Mouse (Mus musculus): ENCODE measurements around the gene Eapp.
"Not testable (repeated sequence)": the region's sequence is repeated elsewhere in the genome, so short reads cannot be mapped to it uniquely, and the experiment has no call there.

The Eapp gene

DNA sequence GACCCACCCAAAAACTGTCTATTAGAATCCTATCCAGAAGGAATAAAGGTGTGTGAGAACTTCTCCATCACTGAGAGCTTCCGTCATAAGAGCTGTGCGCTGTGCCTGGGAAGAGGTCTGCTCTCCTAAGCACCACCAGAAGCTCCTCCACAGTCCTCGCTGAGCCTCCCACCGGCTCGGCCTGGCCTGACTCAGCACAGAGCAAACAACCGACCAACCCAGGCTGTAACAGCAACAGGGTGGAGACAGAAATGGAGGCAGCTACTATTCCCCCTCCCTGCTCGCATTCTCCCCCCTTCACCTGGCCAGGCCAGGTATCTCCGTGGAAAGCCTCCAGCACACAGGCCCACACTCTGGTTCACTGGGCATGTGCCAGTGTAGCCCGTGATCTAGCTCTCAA lies 19.0 kb downstream of the Eapp start:
- no peak for DNase-seq

DNA sequence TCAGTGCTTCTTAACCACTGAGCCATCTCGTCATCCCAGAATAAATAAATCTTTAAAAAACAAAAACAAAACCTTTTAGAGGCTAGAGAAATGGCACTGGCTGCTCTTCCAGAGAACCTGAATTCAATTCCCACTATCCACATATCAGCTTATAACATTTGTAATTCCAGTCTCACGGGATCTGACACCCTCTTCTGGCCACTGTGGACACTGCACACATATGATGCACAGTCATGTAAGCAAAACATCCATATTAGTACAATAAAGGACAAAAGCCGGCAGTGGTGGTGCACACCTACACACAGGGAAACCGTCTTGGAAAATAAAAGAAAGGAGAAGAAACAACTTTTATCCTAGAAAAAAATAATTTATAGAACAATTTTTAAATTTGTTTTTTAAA lies 20.3 kb downstream of the Eapp start:
- DNase-seq, result no peak

DNA sequence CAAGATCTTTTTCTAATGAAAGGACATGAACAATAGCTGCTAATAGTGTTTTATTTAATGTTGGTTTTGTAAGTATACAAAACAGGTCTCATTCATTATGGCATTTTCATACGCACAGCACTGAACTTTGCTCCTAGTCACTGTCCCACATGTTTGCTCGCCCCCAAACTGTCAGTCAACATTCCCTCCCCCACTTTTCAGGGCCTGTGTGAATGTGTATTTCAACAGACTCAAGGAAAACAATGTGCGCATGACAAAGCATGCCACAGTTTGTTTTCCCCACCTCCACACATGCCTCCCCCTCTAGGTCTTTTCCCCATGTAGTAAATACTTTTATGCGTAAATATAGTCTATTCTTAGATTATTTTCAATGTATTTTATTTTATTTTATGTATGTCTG lies 24.4 kb downstream of the Eapp start:
- DNase-seq, result no peak

DNA sequence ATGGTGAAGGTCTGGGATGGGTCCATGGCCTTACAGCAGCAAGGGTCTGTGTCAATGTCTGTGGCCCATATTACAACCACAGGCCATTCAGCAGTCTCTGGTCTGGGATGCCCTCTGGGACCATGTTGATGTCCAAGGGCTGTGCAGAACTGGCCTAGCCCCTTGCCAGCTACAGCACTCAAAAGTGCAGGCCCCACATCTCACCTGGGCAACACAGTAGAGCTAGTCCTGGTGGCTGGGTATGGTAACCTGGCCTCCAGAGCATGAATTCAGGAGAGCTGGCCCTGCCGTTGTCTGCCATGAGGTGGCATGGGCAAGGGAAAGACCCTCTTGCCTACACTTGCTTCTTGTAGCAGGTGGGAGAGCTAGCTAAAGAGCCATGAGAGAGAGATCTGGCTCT lies 27.6 kb downstream of the Eapp start:
- DNase-seq, result no peak

DNA sequence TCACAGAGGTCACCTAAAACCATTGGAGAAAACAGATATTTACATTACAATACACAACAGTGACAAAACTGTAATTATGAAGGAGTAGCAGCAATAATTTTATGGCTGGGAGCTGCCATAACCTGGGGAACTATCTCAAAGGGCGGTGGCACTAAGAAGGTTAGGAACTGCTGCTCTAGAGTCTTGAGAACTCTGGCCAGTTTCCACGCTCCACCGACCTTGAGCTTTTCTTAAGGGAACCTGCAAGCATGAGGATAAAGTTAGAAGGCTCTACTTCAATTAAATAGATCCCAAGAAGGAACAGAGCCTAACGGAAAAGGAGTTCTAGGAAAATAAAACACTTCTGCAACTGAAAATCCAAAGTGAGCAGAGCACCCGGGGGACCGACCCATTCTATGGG lies 30.2 kb downstream of the Eapp start:
- no peak for DNase-seq

DNA sequence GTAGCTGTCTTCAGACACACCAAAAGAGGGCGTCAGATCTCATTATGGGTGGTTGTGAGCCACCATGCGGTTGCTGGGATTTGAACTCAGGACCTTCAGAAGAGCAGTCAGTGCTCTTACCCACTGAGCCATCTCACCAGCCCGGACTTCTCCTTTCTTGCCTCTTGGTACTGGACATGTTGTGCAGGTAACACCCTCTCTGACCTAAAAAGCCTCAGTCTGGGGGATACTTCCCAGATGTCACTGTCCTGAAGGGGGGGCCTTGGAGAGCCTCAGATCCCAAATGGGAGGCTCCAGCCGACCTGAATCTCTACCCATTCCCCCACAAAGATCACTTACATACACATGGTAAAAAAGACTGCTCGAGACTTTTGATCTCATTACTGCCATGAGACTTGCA lies 34.2 kb downstream of the Eapp start:
- not testable (repeated sequence) for DNase-seq

DNA sequence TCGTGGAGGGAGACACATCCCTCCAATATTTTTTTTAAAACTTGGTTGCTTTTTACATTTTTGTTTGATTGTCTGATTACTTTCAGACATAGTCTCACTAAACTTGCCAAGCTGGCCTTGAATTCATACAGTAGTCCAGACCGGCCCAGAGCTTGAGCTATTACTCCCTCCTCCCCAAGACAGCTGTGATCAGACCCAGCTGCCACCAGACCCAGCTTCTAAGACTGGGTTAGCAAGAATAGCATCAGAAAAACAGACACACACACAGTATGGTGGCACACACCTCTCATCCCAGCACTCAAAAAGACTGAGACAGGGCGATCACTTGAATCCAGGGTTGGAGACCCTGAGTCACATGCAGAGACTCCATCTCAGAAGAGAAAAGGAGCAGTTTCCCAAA lies 35.8 kb downstream of the Eapp start:
- DNase-seq, result no peak

DNA sequence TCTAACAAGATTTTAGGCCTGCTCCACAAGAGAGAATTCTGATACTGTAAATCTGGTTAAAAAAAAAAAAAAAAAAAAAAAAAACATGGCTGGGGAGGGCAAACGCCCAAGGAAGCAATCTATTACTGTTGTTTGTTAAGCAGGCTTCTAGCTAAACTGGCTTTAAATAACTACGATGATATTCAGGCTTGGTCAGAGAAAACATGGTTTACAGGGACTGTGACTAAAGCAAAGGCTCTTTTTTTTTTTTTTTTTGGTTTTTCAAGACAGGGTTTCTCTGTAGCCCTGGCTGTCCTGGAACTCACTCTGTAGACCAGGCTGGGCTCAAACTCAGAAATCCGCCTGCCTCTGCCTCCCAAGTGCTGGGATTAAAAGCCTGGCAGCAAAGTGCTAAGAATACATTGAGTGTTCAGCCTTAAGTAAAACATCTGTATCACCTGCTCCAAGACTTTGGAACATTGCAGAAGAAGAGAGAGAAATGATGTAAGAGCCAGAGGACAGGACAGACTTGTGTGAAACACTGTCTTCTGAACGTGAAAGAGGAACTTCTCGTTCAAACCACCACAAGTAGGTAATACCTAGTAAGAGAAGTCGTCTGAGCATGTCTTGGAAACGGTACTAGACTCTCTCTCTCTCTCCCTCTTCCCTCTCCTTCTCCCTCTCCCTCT lies 37.1 kb downstream of the Eapp start:
- DNase-seq, result no peak

DNA sequence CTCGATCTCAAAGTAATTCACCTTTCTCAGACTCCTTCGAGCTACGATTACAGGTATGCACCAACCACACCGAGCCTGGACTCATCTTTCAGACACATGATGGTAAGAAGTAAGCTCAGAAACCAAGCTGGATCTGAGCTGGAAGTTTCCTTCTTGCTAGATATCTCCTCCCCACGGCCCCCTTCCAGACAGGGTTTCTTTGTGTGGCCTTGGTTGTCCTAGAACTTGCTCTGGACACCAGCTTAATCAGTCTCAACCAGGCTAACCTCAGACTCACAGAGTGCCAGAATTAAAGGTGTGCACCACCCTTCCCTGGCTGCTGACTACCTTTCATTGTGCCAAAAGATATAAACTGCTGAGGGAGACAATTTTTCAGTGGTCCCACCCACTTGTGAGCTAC lies 37.7 kb downstream of the Eapp start:
- DNase-seq, result no peak

DNA sequence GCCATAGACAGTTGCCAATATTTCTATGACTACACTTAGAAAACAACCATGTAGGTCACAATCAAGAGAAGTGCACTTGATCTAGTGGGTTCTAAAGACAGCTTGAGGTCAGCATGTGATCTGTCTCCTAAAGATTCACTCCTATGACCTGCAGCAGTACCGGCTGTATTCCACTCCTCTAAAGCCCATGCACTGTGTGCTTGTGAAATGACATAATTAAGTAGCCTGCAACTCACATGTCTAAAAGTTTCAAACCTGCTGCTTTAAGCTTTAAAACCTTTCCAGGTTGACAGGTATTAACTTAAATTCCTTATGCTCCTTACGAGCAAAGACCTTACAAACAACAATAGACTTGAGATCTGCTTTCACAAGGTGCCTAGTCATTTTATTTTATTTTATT lies 38.5 kb downstream of the Eapp start:
- DNase-seq, result no peak

DNA sequence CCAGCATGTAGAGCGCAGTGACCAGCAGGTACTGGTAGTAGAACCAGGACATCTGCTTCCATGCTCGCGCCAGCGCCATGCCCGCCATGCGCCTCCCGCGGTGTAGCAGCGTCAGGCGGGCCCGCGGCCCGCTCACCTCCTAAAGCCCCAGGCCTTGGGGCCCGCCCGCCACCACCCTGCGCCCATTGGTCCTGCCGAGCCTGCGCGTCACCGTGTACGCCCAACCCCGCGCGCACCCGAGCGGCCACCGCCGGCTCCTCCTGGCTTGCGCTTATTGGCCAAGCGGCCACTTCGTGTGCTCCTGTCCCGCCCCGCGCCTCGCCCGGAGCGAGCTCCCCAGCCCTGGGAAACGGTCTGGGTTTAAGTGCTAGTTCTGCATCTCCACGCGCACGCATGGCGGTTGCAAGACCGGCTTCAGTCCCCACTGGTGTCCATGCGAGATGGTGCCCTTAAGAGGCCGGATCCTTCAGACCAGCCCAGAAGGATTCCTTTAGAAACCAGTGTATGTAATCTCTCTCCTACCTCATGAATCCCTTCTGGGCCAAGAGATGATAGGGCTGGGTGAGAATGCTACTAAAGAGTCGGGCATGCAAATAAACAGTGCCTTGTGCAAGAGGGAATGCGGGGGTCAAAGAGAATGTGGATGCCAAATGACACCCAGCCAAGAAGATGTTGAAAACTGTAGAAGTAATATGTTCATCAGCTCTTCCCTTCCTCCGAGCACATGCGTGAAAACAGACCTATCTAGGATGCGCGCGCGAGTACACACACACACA lies 39.1 kb downstream of the Eapp start, which contains the start of gene Sptssa:
Sptssa (minus strand) TSS at position 178 of the 776 bp plus-strand sequence.
- DNase-seq, result peak; percentile 97 to 98

DNA sequence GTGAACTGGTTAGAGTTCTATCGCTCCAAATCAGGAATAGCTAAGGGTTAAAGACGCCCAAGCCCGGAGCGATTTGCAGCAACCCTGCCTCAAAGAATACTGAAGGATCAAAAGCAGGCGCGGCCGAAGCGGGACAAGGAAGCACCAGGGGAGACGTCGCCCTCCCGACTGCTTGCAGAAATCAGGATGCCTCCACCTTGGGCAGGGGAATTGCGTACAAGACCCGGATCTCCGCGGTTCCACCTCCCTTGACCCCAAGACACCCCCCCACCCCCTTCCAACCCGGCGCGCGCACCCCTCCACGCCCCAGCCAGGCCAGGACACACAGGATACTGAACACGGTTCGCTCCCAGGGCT lies 39.7 kb downstream of the Eapp start:
- no peak for DNase-seq

DNA sequence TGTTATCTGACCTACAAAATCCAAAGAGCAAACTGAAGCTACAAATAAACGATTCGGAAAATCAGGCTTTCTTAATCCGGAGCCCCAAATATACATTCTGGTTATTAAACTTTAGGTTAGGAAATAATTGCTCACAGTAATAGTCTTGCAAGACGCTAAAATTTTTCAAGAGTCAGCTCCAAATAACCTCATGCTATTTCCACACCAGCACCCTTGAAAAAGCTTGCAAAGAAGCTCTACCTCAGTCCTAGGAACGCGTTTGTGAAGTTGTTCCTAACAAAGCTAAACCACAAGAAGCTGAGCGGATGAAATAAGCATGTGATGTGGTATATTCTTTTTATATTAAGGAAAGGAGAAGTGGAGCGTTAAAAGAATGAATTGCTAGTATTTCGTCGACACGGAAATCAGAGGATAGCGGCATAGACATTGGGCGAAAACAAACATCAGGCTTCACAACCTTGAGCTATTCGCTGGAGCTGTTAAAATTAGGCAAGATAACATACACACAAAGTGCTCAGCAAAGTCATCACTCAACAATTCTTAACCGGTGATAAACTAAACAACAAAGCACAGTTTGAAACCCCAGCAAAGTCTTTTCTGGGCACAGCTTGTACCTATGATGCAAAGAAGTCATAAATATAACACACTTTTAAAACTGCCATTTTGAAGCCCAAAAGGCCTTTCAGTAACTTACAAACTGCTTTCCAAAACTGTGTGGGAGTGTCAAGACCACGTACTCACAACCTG lies 40.2 kb downstream of the Eapp start:
- DNase-seq, result no peak

DNA sequence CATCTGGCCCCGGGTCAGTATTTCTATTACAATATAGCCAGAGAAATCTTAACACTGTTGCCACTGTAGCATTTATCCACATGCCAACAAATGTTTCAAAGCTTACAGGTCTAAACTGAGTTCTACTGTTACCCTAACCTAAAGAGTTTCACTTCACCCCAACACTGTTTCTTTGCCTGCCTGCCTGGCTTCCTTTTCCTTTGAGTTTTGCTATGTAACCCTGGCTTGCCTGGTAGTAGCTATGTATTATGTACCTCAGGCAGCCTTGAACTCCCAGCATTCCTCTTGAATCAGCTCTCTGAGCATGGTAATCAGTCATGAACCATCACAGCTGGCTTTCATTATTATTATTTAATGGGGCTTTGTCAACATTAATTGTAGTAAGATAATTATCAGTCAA lies 41.0 kb downstream of the Eapp start:
- no peak for DNase-seq

DNA sequence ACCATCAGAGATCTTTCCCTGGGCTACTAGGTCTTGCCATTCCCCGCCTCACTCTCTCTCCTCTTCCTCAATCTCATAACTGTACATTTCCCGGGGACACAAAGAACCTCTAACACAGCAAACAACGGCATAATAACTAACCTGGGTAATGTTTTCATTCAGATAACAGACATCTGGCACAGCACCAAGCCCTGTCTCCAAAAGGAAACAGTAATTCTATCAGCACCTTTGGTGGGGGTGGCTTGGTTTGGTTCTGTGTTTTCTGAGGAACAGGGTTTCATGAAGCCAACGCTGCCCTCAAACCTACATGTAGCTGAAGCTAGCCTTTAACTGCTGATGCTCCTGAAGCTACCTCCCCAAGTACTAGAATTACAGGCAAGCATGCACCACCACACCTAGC lies 41.6 kb downstream of the Eapp start:
- DNase-seq, result peak in 1 of 2 experiments; percentile 32

DNA sequence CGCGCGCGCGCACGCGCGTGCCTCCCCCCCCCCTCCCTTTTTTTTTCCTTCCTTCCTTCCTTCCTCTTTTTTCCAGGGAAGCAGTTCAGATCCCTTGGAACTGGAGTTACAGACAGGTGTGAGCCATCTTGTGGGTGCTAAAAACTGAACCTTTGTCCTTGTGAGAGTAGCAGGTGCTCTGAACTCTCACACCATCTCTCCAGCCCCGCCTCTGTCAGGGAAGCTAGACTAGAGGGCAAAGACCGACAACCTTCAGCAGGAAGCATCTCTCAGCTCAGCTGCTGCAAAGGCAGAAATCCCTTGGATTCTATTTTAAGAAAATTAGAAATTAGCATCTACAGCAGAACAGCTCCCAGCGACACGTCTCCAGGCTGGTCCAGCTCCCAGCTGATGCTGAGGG lies 43.4 kb downstream of the Eapp start:
- no peak for DNase-seq

DNA sequence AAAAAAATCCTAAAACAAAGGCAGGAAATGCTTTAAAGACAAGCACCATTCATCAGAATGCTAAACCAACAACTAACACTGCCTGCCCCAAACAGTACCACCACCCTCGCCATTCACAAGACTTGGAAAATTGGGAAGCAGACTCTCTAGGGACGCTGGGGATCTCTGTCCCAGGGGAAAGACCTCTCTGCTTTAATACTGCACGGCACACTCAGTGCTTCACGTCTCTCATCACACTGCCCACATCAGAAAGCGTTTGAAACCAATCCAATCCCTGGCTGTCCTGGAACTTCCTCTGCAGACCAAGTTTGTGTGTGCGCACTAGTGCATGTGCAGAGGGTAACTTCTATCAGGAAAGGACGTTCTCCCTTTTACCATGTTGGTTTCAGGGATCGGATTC lies 43.9 kb downstream of the Eapp start:
- no peak for DNase-seq

DNA sequence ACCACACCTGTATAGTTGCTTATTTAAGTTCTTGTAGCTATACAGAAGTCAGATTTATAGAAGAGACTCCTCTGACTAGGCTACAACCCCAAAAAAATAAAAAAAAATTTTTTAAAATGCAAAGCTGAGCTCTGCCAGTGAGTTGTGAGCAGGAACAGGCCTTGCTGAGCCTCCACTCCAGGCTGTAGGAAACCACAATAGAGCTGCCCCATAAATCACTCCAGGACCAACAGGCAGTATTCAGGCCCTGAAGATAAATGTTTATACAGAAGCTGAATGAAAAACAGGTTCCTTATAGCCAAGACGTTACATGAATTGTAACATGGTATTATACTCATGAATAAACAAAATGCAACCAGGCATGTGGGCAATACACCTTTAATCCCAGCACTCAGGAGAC lies 44.5 kb downstream of the Eapp start:
- DNase-seq, result no peak

DNA sequence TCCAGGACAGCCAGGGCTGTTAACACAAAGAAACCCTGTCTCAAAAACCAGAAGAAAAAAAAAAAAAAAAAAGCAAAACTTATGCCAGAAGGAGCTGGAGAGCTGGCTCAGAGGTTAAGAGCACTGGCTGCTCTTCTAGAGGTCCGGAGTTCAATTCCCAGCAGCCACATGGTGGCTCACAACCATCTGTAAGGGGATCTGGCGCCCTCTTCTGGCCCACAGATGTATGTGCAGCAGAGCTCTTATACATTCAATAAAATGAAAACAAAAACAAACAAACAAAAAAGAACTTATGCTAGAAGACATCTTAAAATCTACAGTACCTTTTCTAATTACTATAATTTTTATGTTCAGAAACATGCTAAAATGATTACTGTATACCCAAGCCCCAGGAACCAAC lies 50.8 kb downstream of the Eapp start:
- no peak for DNase-seq

DNA sequence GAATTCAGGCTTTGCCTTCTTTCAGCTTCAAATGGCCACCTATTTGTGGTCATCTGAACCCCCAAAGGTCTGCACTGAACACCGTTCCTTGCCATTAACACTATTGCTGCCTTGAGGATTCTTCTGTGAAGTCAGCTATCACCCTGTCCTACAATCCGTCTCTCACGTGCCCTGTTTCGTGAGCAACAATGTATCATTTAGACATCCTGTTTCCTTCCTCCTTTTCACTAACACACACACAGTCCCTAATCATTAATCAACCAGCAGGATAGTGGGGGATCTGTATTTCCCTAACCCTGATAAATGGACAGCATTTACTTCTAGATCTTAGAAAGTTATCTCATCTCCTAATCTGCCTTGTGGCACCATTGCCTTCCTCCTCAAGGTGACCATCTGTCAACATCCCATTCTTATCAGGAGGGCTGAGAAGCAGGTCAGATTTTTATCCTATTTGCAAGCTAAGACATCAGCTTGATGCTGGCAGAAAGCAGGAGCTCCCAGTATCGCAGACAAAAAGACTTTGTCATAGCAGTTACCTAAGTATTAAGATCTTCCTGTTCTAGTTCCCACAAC lies 52.3 kb downstream of the Eapp start:
- no peak for DNase-seq

DNA sequence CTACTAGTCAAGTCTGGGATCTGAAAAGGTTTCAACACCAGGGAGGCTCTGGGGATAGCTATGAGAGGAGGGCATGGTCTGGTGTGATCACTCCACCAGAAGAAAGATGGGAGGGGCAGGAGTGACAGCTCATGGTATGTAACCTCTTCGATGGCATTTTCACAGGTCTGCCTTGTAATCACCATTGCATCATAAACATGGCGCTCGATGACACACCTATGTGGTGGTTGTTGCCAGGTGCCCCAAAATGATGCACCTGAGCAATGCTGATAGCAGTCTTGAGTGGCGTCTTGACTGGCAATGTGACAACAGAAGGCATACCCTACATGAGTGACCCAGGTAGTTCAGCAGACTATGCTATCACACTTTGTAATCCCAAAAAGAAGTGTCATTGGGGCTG lies 54.3 kb downstream of the Eapp start:
- DNase-seq, result no peak

DNA sequence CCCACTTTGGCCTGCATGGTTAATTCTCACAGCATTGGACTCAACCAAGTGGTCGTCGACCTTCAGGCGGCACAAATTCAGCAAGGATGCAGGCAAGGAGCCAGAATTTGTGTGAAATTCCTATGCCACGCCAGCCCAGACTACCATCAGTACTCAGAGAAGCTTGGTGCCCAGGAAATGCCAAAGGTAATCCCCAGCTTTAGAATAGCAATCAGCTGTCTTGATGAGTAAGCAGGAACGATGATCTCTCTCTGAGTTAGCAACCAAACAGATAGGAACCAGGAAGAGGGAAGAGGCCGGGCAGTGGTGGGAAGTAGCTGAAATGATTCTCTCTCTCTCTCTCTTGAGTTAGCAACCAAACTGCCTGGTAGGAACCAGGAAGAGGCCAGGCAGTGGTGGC lies 55.4 kb downstream of the Eapp start:
- DNase-seq, result no peak

DNA sequence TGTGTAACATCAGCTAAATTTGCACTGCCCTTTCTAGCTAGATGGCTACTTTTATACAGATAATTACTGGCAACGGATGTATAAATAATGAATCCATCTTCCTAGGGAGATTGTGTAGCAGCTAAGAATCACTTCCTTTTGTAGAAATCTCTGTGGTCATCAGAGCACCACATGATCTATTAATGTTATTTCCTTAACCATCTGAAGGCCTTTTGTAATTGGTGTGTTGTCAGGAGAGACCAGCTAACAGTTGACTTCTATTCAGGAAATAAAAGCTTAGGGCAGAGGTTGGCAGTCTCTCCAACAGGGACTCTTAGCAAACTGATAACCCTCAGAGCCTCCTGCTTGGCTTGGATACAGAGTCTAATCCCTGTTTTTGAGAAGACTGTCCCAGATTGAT lies 58.7 kb downstream of the Eapp start:
- no peak for DNase-seq

DNA sequence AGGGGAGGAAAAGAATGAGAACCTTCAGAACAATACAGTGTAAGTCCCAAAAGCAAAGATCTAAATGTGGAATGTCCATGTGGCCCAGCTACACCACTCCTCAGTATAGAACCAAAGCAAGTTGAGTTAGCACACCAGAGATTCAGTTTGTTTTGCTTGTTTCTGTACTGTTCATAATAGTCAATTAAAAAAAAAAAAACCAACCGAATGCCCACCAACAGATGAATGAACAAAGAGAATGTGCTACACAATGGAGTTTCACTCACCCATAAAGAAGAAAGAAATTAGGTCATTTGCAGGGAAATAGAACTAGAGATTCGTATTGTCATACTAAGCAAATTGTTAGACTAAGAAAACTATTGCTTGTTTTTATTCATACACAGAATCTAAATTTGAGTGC lies 63.6 kb downstream of the Eapp start:
- no peak for DNase-seq
